Mouse (Mus musculus) heart, embryonic 11.5 days (tissue): ENCODE measurements at regions not wholly inside any gene's neighbourhood (a gene's known extent, or its start where the extent isn't known, plus 50 kb on each side); places are given as distances from the start of the nearest gene placed in this dataset.

ENCODE experiments used
- ATAC-seq: fragments of 200-750 bp; cut with Nextera tagmentation; replicated peaks from 2 replicates; pipeline ENCODE4 v1.8.0; 2017; ENCODE audit warnings: moderate library complexity; ENCODE audit not compliant: insufficient number of reproducible peaks, low FRiP score, low TSS enrichment
- H3K27ac ChIP-seq: fragments of 300-500 bp; sonication (generic); 2 replicates; pipeline ENCODE4 v1.5.1; 2014; ENCODE audit warnings: mild to moderate bottlenecking, low read depth, low read length
- H3K27me3 ChIP-seq: fragments of 300-500 bp; sonication (generic); 2 replicates; pipeline ENCODE4 v1.6.1; 2014; ENCODE audit warnings: mild to moderate bottlenecking, low read length, mixed read lengths; ENCODE audit not compliant: control insufficient read depth, insufficient read depth
- H3K36me3 ChIP-seq: fragments of 300-500 bp; sonication (generic); 2 replicates; pipeline ENCODE4 v1.6.1; 2014; ENCODE audit warnings: mild to moderate bottlenecking, low read length, moderate library complexity, mixed read lengths; ENCODE audit not compliant: control insufficient read depth, insufficient read depth
- H3K4me1 ChIP-seq: fragments of 300-500 bp; sonication (generic); 2 replicates; pipeline ENCODE4 v1.6.1; 2014; ENCODE audit warnings: low read length; ENCODE audit not compliant: control insufficient read depth, insufficient read depth
- H3K4me2 ChIP-seq: fragments of 300-500 bp; sonication (generic); 2 replicates; pipeline ENCODE4 v1.6.1; 2014; ENCODE audit warnings: mild to moderate bottlenecking, moderate library complexity
- H3K4me3 ChIP-seq: fragments of 300-500 bp; sonication (generic); 2 replicates; pipeline ENCODE4 v1.5.1; 2014; ENCODE audit warnings: low read depth, low read length
- H3K9ac ChIP-seq: fragments of 300-500 bp; sonication (generic); 2 replicates; pipeline ENCODE4 v1.6.1; 2014; ENCODE audit warnings: mild to moderate bottlenecking, low read depth, low read length, moderate library complexity
- H3K9me3 ChIP-seq: fragments of 300-500 bp; sonication (generic); replicated peaks from 2 replicates; pipeline ENCODE4 v1.6.1; 2016; ENCODE audit warnings: low read length; ENCODE audit not compliant: control insufficient read depth
- WGBS: fragments of 180-500 bp; shearing (Covaris S2); extraction: QIAGEN DNeasy Blood & Tissue Kit; methylation state at CpG from one replicate; pipeline ENCODE4 v1.1.7; 2014; ENCODE audit not compliant: insufficient replicate concordance; 5-methylcytosine and 5-hydroxymethylcytosine counted together

DNA sequence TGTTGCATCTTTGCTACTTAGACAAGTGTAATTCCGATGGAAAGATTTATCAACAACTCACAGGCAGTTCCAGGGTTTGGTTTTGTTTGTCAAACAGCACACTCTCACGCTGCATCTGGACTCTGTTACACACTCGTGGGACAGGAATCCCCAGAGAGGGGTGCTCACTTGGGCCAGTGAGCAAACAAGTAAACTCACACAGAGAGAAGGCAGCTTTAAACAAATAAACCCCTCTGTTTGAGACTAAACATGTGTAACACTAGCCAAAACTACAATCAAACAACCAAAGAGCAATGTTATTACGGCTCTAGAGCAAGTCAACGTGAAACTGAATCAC is 65.0 kb upstream of the Tmco5 start:
- Histone ChIP-seq H3K27ac (no peak overlapping the region), H3K9ac (no peak overlapping the region), H3K4me1 (no peaks in the 10 kb centered on the region), H3K4me3 (no peak overlapping the region), H3K27me3 (no peaks in the 10 kb centered on the region), H3K9me3 (no peaks in the 10 kb centered on the region), H3K4me2 (no peak overlapping the region), H3K36me3 (no peaks in the 10 kb centered on the region)
- ATAC-seq: no peak
- 50% methylated on average over 5 of the region's 5 CpGs for WGBS

GRCm38 (mm10) chr2:116817134-116817533 is 61.4 kb upstream of the Tmco5 start:
- no peak overlapping the region for H3K27ac ChIP-seq
- 58% methylated on average over 6 of the region's 6 CpGs for WGBS
- ATAC-seq: no peak

DNA sequence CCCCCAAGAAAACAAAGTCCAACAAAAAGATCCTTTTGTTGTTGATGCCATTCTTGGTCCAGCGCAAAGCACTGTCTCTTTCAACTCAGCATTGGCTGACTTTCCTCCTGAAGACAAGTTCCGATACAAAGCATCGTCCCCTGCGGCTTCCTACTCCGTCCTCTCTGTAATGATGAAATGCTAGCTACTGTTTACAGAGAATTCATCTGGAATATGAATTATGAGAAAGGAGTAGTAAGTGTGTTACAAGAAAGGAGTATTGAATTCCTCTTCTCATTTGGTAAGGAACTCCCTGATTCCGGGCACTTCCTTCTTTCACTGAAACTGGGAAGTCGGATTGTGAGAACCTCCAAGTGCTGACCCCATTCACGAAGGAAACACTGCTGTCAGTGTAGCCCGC is 60.9 kb upstream of the Tmco5 start:
- H3K4me3 ChIP-seq: no peak overlapping the region
- H3K36me3 ChIP-seq: no peaks in the 10 kb centered on the region
- no peaks in the 10 kb centered on the region for H3K9me3 ChIP-seq
- no peak overlapping the region for H3K9ac ChIP-seq
- H3K4me1 ChIP-seq: no peaks in the 10 kb centered on the region
- H3K27me3 ChIP-seq: no peaks in the 10 kb centered on the region
- no peak overlapping the region for H3K27ac ChIP-seq
- ATAC-seq: no peak
- 60% methylated on average over 9 of the region's 9 CpGs for WGBS
- H3K4me2 ChIP-seq: no peak overlapping the region

More at GRCm38 (mm10) chr2:116817134-116817533, 61.4 kb upstream of the Tmco5 start:
- Histone ChIP-seq H3K27me3 (no peaks in the 10 kb centered on the region), H3K9me3 (no peaks in the 10 kb centered on the region), H3K4me3 (no peak overlapping the region), H3K9ac (no peak overlapping the region), H3K4me1 (no peaks in the 10 kb centered on the region), H3K36me3 (no peaks in the 10 kb centered on the region), H3K4me2 (no peak overlapping the region)

DNA sequence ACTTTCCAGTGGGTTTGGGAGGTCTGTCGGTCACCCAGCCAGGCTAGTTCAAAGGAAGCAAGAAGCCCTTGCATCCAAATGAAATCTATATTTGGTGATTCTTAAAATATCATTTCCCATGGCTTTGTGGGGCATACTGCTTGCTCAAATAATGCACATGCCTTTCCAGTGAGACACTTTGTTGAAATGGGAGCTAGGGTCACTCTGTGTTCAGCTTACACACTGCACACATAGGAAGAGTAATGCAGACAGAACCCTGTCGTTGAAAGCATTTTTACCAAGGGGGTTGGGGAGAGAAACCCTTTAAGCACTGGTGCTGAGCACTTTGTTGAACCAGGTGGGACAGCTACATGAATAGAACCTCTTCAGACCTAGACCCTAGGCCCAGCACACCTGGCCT is 59.9 kb upstream of the Tmco5 start:
- Histone ChIP-seq H3K4me2 (no peak overlapping the region), H3K27ac (no peak overlapping the region), H3K9me3 (no peaks in the 10 kb centered on the region), H3K4me3 (no peak overlapping the region), H3K36me3 (no peaks in the 10 kb centered on the region), H3K9ac (no peak overlapping the region), H3K27me3 (no peaks in the 10 kb centered on the region), H3K4me1 (no peaks in the 10 kb centered on the region)
- ATAC-seq: 0 out of 2 replicates have a peak, but pooled peaks have one; percentile 26
- WGBS: 42% methylated on average over 2 of the region's 2 CpGs

DNA sequence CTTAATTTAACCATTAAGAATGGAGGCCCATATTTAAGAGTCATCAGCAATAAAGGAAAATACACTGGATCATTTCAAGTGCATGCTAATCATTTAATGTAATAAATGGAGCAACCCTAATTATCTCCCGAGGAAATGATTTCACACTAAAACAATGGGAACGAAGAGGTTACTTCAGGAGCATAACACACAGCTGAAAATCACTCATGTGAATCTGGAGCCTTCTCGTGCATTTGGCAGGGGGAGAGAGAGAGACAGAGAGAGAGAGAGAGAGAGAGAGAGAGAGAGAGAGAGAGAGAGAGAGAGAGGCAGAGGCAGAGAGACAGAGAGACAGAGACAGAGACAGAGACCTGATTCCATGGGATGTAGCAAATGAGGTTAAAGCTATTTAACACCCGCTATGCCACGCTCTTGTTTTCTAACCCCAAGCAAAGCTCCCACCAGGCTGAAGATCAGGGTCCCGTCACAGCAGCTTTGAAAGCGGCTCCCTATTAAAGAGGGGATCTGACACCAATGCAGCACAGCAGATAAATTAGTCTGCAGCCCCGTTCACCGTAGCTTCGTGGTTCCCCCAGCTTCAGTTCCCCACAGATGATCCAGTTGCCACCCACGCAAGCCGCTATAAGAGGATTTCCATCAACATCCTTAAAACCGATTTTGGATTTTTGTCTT is 59.3 kb upstream of the Tmco5 start:
- Histone ChIP-seq H3K9ac (no peak overlapping the region), H3K4me2 (no peak overlapping the region), H3K27ac (no peak overlapping the region), H3K27me3 (no peaks in the 10 kb centered on the region), H3K9me3 (no peaks in the 10 kb centered on the region), H3K36me3 (no peaks in the 10 kb centered on the region), H3K4me3 (no peak overlapping the region), H3K4me1 (no peaks in the 10 kb centered on the region)
- no peak for ATAC-seq
- WGBS: 51% methylated on average over 13 of the region's 13 CpGs

DNA sequence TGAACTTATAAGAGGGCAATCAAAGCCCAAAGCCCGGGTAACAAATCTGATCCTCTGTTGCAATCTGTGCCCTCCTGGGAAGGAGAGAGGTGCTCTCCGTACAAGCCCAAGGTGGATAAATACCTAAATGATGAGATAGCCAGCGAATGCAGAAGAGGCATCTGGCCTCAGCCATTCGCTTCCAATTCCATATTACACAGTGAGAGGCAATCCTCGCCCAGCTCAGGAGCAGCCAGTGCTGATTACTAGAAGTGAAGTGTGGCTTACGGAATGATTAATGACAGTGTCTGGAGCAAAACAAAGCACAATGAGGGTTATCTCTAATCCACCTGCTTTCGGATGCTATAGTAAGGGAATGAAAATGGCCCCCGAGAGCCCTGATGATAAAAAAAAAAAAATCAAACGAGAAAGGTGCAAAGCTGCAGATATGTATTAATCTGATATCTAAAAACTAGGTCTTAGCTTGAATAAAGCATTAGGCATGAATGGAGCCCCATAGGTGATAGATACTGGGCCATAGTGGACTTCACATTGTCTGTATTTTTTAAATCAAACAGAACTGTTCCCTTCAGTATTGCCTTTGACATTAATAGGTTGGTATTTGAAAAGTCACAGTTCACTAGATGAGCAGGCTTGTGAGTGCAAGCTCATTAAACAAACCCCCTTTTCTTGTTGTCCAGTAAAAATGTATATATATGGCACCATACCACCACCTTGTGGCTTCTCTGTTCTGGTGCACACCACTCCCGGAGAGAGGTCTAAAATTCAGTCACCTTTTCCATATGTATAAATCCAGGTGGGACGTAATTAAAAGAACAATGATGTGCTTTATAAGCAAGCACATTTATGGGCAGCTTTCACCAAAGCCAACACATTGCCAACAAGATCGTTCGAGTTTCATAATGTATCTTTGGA is 57.4 kb upstream of the Tmco5 start:
- Histone ChIP-seq H3K27me3 (no peaks in the 10 kb centered on the region), H3K9ac (no peak overlapping the region), H3K4me2 (no peak overlapping the region), H3K36me3 (no peaks in the 10 kb centered on the region), H3K27ac (no peak overlapping the region), H3K4me1 (no peaks in the 10 kb centered on the region), H3K4me3 (no peak overlapping the region), H3K9me3 (no peaks in the 10 kb centered on the region)
- WGBS: 51% methylated on average over 13 of the region's 13 CpGs
- no peak for ATAC-seq
